Mouse (Mus musculus): ENCODE measurements around the gene Hibadh. TPM values are rescaled to one million over a fixed set of nuclear protein-coding genes. Genes with fewer than 3 reads are reported as not detected.

Hibadh gene
- total and polyA plus RNA-seq, 2 experiments = 225 to 308 TPM

DNA sequence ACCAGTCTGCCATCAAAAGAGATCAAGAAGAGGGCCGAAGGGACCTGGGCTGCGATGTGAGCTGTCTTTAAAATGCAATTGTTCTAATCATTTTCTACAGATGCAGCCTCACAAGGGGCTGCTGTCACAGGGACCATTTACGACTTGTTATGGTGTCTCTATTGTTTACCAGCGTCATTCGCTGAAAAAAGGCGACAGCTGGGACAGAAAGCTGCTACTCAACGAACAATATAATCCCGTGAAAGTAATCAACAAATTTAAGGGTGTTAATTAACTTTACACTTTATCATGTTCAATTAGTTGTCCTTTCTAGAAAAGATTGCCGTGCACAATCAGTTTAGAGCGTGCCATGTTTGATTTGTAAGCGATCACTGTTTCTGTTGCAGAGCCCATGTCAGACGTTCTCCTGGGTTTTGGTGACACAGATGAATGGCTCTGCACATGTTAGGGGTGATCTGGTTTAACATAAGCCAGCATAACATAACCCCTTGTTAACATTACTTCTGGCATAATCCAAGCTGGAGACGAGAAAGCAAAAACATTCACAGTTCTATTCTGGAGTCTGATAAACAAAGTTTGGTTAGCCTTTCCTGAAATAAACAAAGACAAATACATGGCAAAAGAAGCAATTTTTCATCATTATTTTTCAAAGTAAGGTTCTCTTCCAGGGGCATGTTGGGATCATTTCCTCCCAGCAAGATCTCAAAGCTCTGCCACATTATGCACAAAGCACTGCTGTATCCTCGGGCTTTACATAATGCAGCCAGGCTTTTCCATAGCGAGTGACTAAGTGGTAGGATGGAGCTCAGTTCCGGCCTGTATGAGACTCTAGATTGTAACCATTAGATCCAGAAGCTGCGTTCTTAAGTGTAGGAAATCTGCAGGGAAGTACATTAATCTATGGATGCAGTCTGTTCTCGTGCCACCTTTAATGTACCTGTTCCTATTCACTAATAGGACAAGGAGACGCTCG, 72.6 kb downstream of the Hibadh start:
- Histone ChIP-seq H3K9ac (ENCODE audit: low read depth, low read length) (no peak overlapping the region), H3K27me3 (ENCODE audit: control insufficient read depth, insufficient read depth, low read length) (no peaks in the 10 kb centered on the region), H3K27ac (replicated peaks; ENCODE audit: insufficient read depth, low read depth, low read length) (no peak overlapping the region), H3K79me2 (ENCODE audit: control insufficient read depth, insufficient read depth, low read length) (peaks cover 15% of the 10 kb centered on the region; the same call in 1 of the 2 replicates), H3K4me3 (ENCODE audit: insufficient read depth, low read depth, low read length) (no peak overlapping the region), H3K4me1 (ENCODE audit: control insufficient read depth, insufficient read depth, low read length) (no peaks in the 10 kb centered on the region), H3K36me3 (ENCODE audit: control insufficient read depth, insufficient read depth, low read length) (peaks cover 6% of the 10 kb centered on the region)
- TF ChIP-seq POLR2A (IDR thresholded peaks at IDR 0.05; ENCODE audit: extremely low read depth, insufficient read depth, low read length) (no peak), CTCF (IDR thresholded peaks at IDR 0.05; ENCODE audit: low read depth, low read length) (no peak)
- DNase-seq (ENCODE audit: extremely low read depth, low read depth, low spot score) = no peak
- 87% methylated on average over 20 of the region's 20 CpGs for WGBS

DNA sequence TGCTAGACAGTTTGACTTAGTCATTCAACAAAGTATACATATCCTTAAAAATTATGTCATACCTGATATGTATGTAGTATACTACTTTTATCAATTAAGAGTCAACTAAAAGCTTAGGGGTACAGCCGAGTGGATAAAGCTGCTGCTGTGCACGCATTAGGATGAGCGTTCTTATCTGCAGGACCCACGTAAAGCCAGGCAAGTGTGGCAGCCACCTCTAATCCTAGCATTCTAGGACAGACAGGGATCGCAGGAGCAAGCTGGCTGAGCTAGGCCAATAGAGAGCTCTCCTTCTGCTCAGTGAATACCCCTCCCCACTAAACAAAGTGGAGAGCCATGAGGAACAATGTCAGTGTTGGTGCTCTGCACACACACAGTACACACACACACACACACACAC, 75.0 kb downstream of the Hibadh start:
- Histone ChIP-seq H3K27ac (replicated peaks; ENCODE audit: insufficient read depth, low read depth, low read length) (no peak overlapping the region), H3K9ac (ENCODE audit: low read depth, low read length) (no peak overlapping the region), H3K4me3 (ENCODE audit: insufficient read depth, low read depth, low read length) (no peak overlapping the region), H3K4me1 (ENCODE audit: control insufficient read depth, insufficient read depth, low read length) (no peaks in the 10 kb centered on the region), H3K79me2 (ENCODE audit: control insufficient read depth, insufficient read depth, low read length) (peaks cover 11% of the 10 kb centered on the region; the same call in 1 of the 2 replicates), H3K36me3 (ENCODE audit: control insufficient read depth, insufficient read depth, low read length) (peaks cover 2% of the 10 kb centered on the region; the same call in 1 of the 2 replicates), H3K27me3 (ENCODE audit: control insufficient read depth, insufficient read depth, low read length) (no peaks in the 10 kb centered on the region)
- 94% methylated on average over 5 of the region's 5 CpGs for WGBS
- TF ChIP-seq POLR2A (IDR thresholded peaks at IDR 0.05; ENCODE audit: extremely low read depth, insufficient read depth, low read length) = no peak
- no peak for TF ChIP-seq CTCF (IDR thresholded peaks at IDR 0.05; ENCODE audit: low read depth, low read length)
- no peak for DNase-seq (ENCODE audit: extremely low read depth, low read depth, low spot score)

DNA sequence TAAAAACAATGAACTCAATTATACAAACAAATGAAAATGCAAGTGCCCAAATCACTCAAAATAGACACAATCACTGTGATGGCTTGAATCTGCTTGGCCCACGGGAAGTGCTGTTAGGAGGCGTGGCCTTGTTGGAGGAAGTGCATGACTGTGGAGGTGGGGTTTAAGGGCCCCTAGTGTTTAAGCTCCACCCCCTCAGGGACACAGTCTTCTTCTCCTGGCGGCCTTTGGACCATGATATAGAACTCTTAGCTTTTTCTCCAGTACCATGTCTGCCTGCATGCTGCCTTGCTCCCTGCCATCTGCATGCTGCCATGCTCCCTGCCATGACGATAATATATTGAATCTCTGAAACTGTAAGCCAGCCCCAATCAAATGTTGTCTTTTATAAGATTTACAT, 77.2 kb downstream of the Hibadh start:
- 95% methylated on average over 4 of the region's 4 CpGs for WGBS
- Histone ChIP-seq H3K27me3 (ENCODE audit: control insufficient read depth, insufficient read depth, low read length) (no peaks in the 10 kb centered on the region), H3K9ac (ENCODE audit: low read depth, low read length) (no peak overlapping the region), H3K36me3 (ENCODE audit: control insufficient read depth, insufficient read depth, low read length) (peaks cover 2% of the 10 kb centered on the region; the same call in 1 of the 2 replicates), H3K4me1 (ENCODE audit: control insufficient read depth, insufficient read depth, low read length) (no peaks in the 10 kb centered on the region), H3K79me2 (ENCODE audit: control insufficient read depth, insufficient read depth, low read length) (peaks cover 7% of the 10 kb centered on the region; the same call in 1 of the 2 replicates), H3K4me3 (ENCODE audit: insufficient read depth, low read depth, low read length) (no peak overlapping the region), H3K27ac (replicated peaks; ENCODE audit: insufficient read depth, low read depth, low read length) (no peak overlapping the region)
- no peak for TF ChIP-seq CTCF (IDR thresholded peaks at IDR 0.05; ENCODE audit: low read depth, low read length)
- TF ChIP-seq POLR2A (IDR thresholded peaks at IDR 0.05; ENCODE audit: extremely low read depth, insufficient read depth, low read length) = no peak
- no peak for DNase-seq (ENCODE audit: extremely low read depth, low read depth, low spot score)

DNA sequence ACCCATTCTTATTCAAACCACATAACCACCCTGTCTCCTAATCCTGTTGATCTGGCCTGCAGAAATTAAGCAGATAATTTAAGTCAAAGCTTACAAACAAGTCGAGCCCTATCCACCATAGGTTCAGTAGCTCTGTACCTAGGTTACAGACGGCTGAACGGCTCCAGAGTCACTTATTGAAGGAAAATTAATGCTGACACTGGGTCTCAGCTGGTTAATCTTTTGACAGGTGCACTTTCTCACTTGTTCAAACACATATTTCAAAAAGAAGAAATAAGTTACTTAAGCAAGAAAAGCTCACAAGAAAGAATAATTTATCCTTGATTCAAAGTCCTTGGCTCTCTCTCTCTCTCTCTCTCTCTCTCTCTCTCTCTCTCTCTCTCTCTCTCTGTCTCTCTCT, 81.1 kb downstream of the Hibadh start:
- peaks cover 3% of the 10 kb centered on the region; the same call in 1 of the 2 replicates for H3K79me2 ChIP-seq (ENCODE audit: control insufficient read depth, insufficient read depth, low read length)
- H3K27ac ChIP-seq (replicated peaks; ENCODE audit: insufficient read depth, low read depth, low read length) = no peak overlapping the region
- H3K36me3 ChIP-seq (ENCODE audit: control insufficient read depth, insufficient read depth, low read length) = peaks cover 25% of the 10 kb centered on the region
- no peaks in the 10 kb centered on the region for H3K4me1 ChIP-seq (ENCODE audit: control insufficient read depth, insufficient read depth, low read length)
- no peak for DNase-seq (ENCODE audit: extremely low read depth, low read depth, low spot score)
- no peaks in the 10 kb centered on the region for H3K27me3 ChIP-seq (ENCODE audit: control insufficient read depth, insufficient read depth, low read length)
- WGBS = 95% methylated on average over 3 of the region's 3 CpGs
- no peak overlapping the region for H3K9ac ChIP-seq (ENCODE audit: low read depth, low read length)
- H3K4me3 ChIP-seq (ENCODE audit: insufficient read depth, low read depth, low read length) = no peak overlapping the region
- no peak for TF ChIP-seq CTCF (IDR thresholded peaks at IDR 0.05; ENCODE audit: low read depth, low read length)
- no peak for TF ChIP-seq POLR2A (IDR thresholded peaks at IDR 0.05; ENCODE audit: extremely low read depth, insufficient read depth, low read length)

DNA sequence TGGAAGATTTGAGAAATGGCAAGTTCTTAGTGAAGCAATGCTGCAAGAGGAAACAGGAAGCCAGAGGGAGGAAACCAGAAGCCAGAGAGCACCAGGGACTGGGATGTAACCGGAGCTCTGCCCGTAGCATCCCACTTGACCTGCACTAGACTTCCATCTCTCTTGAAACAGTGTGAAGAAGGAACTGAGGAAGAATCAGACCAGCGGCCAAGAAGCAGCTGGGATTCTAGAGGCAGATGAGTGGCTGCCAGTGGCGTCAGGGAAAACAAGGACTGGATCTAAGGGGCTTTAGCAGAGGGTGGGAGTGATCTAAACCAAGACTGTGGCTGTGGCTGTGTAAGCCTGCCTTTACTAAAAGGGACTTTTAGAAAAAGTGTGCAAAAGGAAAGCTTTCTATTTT, 95.8 kb downstream of the Hibadh start:
- TF ChIP-seq POLR2A (IDR thresholded peaks at IDR 0.05; ENCODE audit: extremely low read depth, insufficient read depth, low read length) = no peak
- TF ChIP-seq CTCF (IDR thresholded peaks at IDR 0.05; ENCODE audit: low read depth, low read length) = no peak

DNA sequence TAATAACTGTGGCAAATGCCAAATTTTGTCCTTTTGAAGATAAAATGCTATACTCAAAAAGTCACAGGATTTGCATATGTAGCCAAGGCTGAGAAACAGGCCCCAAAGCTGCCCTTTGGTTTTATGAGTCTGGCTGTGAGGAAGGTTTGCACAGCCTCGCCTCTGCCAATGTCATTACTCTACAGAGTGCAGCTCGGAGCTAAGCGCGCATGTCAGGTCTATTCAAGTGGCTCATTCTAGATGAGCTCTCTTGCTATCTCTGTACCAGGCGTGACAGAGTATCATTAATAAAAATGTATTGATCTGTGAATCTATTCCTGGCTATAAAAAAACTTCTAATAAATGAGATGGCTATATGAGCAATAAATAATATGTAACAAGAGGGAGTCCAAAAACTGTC, 97.7 kb downstream of the Hibadh start:
- Histone ChIP-seq H3K27me3 (ENCODE audit: control insufficient read depth, insufficient read depth, low read length) (no peaks in the 10 kb centered on the region), H3K4me3 (ENCODE audit: insufficient read depth, low read depth, low read length) (no peak overlapping the region), H3K27ac (replicated peaks; ENCODE audit: insufficient read depth, low read depth, low read length) (no peak overlapping the region), H3K9ac (ENCODE audit: low read depth, low read length) (no peak overlapping the region), H3K36me3 (ENCODE audit: control insufficient read depth, insufficient read depth, low read length) (peaks cover 27% of the 10 kb centered on the region), H3K79me2 (ENCODE audit: control insufficient read depth, insufficient read depth, low read length) (no peaks in the 10 kb centered on the region), H3K4me1 (ENCODE audit: control insufficient read depth, insufficient read depth, low read length) (no peaks in the 10 kb centered on the region)
- no peak for TF ChIP-seq POLR2A (IDR thresholded peaks at IDR 0.05; ENCODE audit: extremely low read depth, insufficient read depth, low read length)
- no peak for TF ChIP-seq CTCF (IDR thresholded peaks at IDR 0.05; ENCODE audit: low read depth, low read length)
- WGBS = 99% methylated on average over 5 of the region's 5 CpGs
- DNase-seq (ENCODE audit: extremely low read depth, low read depth, low spot score) = no peak

More for the DNA sequence above, 95.8 kb downstream of the Hibadh start:
- Histone ChIP-seq H3K36me3 (ENCODE audit: control insufficient read depth, insufficient read depth, low read length) (peaks cover 33% of the 10 kb centered on the region), H3K79me2 (ENCODE audit: control insufficient read depth, insufficient read depth, low read length) (no peaks in the 10 kb centered on the region), H3K4me1 (ENCODE audit: control insufficient read depth, insufficient read depth, low read length) (no peaks in the 10 kb centered on the region), H3K4me3 (ENCODE audit: insufficient read depth, low read depth, low read length) (no peak overlapping the region), H3K9ac (ENCODE audit: low read depth, low read length) (no peak overlapping the region), H3K27me3 (ENCODE audit: control insufficient read depth, insufficient read depth, low read length) (no peaks in the 10 kb centered on the region), H3K27ac (replicated peaks; ENCODE audit: insufficient read depth, low read depth, low read length) (no peak overlapping the region)
- no peak for DNase-seq (ENCODE audit: extremely low read depth, low read depth, low spot score)
- WGBS = 74% methylated on average over 4 of the region's 4 CpGs

Measured in liver, adult 2 months (tissue).